Mouse (Mus musculus): ENCODE results near the gene Mfn1. TPM values are rescaled to one million over a fixed set of nuclear protein-coding genes. Genes with fewer than 3 reads are reported as not detected.

The Mfn1 gene
- polyA plus RNA-seq, 1 experiment from 2014 or later, result 22.1 TPM

- Histone ChIP-seq H3K36me3 (no peaks in the 10 kb centered on the region), H3K4me1 (peaks cover 4% of the 10 kb centered on the region), H3K4me3 (no peak overlapping the region), H3K27ac (replicated peaks) (no peak overlapping the region), H3K9me3 (replicated peaks) (no peaks in the 10 kb centered on the region), H3K27me3 (ENCODE audit: low read depth, poor library complexity, severe bottlenecking) (no peaks in the 10 kb centered on the region)
- WGBS, result 91% methylated on average over 3 of the region's 3 CpGs
- no peak for DNase-seq (ENCODE audit: low spot score)
These were observed 92.8 kb downstream of the Mfn1 start for GRCm38 (mm10) chr3:32622106-32622505.

DNA sequence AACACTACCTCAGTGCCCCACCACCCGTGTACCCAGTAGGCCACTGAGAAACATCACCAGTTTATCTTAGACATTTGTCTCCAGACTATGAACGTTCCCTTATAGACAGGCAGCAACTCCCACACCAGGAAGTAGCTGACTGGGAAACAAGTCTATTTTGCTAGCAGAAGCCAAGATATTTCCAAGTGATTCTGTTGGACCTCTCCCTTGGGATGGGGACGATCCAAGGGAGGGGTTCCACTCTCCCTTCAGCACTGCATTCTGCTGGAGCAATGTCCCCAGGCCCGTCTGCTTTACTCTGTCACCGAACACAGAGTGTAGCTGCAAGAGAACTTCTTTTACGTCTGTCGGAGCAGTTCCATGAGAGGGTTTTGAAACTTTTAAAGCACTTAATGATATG is 98.9 kb downstream of the Mfn1 start:
- DNase-seq (ENCODE audit: low spot score), result no peak
- no peaks in the 10 kb centered on the region for H3K27me3 ChIP-seq (ENCODE audit: low read depth, poor library complexity, severe bottlenecking)
- 88% methylated on average over 7 of the region's 7 CpGs for WGBS
- no peaks in the 10 kb centered on the region for H3K9me3 ChIP-seq (replicated peaks)
- H3K36me3 ChIP-seq, result no peaks in the 10 kb centered on the region
- H3K27ac ChIP-seq (replicated peaks), result no peak overlapping the region
- H3K4me3 ChIP-seq, result no peak overlapping the region
- H3K4me1 ChIP-seq, result no peaks in the 10 kb centered on the region

Other genes with a start within 250 kb of the Mfn1 start
- 7.5 and 8.2 TPM in 2 replicates for gene Zmat3, start 163.5 kb upstream of the Mfn1 start, polyA plus RNA-seq (2016; fragmentation: Nextera tagmentation; extraction: Ambion mirVana)
- 6.1 and 6.6 TPM in 2 replicates for gene Pik3ca, start 131.8 kb upstream of the Mfn1 start, polyA plus RNA-seq (2016; fragmentation: Nextera tagmentation; extraction: Ambion mirVana)
- 0.07 TPM in 1 of 2 replicates, not detected in the other for gene Kcnmb3, start 37.2 kb upstream of the Mfn1 start, polyA plus RNA-seq (2016; fragmentation: Nextera tagmentation; extraction: Ambion mirVana)
- gene Zfp639, start 19.2 kb upstream of the Mfn1 start, polyA plus RNA-seq (2016; fragmentation: Nextera tagmentation; extraction: Ambion mirVana), result 40.3 and 43.7 TPM in 2 replicates
- gene Gnb4, start 87.1 kb downstream of the Mfn1 start, polyA plus RNA-seq (2016; fragmentation: Nextera tagmentation; extraction: Ambion mirVana), result 46.4 and 49.4 TPM in 2 replicates
- 266 and 278 TPM in 2 replicates for gene Actl6a, start 176.8 kb downstream of the Mfn1 start, polyA plus RNA-seq (2016; fragmentation: Nextera tagmentation; extraction: Ambion mirVana)
- gene Ndufb5, start 207.5 kb downstream of the Mfn1 start, polyA plus RNA-seq (2016; fragmentation: Nextera tagmentation; extraction: Ambion mirVana), result 273 and 298 TPM in 2 replicates
- 34.6 and 38.6 TPM in 2 replicates for gene Mrpl47, start 208.1 kb downstream of the Mfn1 start, polyA plus RNA-seq (2016; fragmentation: Nextera tagmentation; extraction: Ambion mirVana)

Data from midbrain, embryonic 10.5 days (tissue).